Mouse (Mus musculus): ENCODE results near the gene Kdf1.
A peak's percentile ranks its signal among the peaks of the same experiment; 100 is the strongest.

Kdf1 gene

GRCm38 (mm10) chr4:133518601-133519368 lies at the start of gene Kdf1:
Kdf1 (plus strand) TSS chr4:133518963.
- DNase-seq, result peak; percentile 11

GRCm38 (mm10) chr4:133469122-133469521 lies 49.6 kb upstream of the Kdf1 start:
- no peak for DNase-seq

GRCm38 (mm10) chr4:133471135-133471821 lies 47.5 kb upstream of the Kdf1 start:
- no peak for DNase-seq

- no peak for DNase-seq
Observed at GRCm38 (mm10) chr4:133473833-133474232, 44.9 kb upstream of the Kdf1 start.

GRCm38 (mm10) chr4:133479458-133480184 lies 39.1 kb upstream of the Kdf1 start, which contains the start of gene Tent5b:
Tent5b (plus strand) TSS chr4:133480132.
- DNase-seq, result peak; percentile 95

- DNase-seq, result no peak
Observed at GRCm38 (mm10) chr4:133480185-133480537, 38.6 kb upstream of the Kdf1 start.

- DNase-seq, result no peak
Observed at GRCm38 (mm10) chr4:133480754-133481153, 38.0 kb upstream of the Kdf1 start.

GRCm38 (mm10) chr4:133481488-133481887 lies 37.3 kb upstream of the Kdf1 start:
- no peak for DNase-seq

- DNase-seq, result no peak
Observed at GRCm38 (mm10) chr4:133482479-133482878, 36.3 kb upstream of the Kdf1 start.

GRCm38 (mm10) chr4:133484266-133485025 lies 34.3 kb upstream of the Kdf1 start:
- no peak for DNase-seq

- DNase-seq, result no peak
Observed at GRCm38 (mm10) chr4:133485691-133486425, 32.9 kb upstream of the Kdf1 start.

GRCm38 (mm10) chr4:133486673-133487357 lies 31.9 kb upstream of the Kdf1 start:
- DNase-seq, result no peak

GRCm38 (mm10) chr4:133488619-133489392 lies 30.0 kb upstream of the Kdf1 start:
- peak; percentile 31 for DNase-seq

GRCm38 (mm10) chr4:133489489-133490245 lies 29.1 kb upstream of the Kdf1 start:
- no peak for DNase-seq

GRCm38 (mm10) chr4:133491800-133492199 lies 27.0 kb upstream of the Kdf1 start:
- DNase-seq, result peak; percentile 33

GRCm38 (mm10) chr4:133493895-133494294 lies 24.9 kb upstream of the Kdf1 start:
- DNase-seq, result no peak

- peak; percentile 86 for DNase-seq
Observed at GRCm38 (mm10) chr4:133494432-133494831, 24.3 kb upstream of the Kdf1 start.

GRCm38 (mm10) chr4:133494867-133495266 lies 23.9 kb upstream of the Kdf1 start:
- no peak for DNase-seq

- no peak for DNase-seq
Observed at GRCm38 (mm10) chr4:133495711-133496110, 23.1 kb upstream of the Kdf1 start.

Data from liver (tissue).